In the genomic region with DNA sequence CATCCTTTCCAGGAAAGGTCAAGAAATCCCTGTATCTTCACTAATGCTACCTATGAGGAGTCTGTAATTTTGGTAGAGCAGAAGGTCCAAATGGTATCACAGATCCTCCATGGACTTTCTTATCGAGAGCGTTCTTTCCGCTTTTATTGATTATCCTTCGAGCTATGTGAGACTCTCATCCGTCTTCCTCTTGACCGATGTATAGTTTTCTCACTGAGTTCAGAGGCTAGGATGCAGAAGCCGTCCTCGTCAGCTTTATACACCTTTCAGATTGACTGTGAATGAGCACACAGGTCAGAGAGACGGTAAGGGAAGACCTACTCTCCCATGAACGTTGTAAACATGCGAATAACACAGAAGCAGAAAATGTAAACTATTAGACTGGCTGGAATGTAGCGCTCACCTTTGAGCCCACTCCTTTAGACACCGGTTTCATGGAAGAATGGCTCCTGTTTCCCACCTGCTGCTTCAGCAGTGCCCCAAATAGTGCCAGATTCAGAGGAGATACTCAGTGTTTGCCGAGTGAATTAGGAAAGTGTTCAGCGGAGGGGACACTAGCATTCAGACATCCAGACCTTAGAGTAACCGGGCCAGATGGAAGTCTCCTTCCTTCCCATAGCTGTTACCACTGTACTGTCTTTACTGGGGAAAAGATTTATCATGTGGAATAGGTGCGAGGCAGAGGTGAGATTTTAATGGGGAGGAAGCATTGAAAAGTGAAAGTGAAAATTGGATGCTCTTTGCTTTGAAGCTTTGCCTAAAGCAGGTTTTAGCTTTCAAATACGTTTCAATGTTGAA, we compare ENCODE assay signal across 11 mouse cellular contexts. TPM values are rescaled to one million over a fixed set of nuclear protein-coding genes. Genes with fewer than 3 reads are reported as not detected.
DNase-seq lines count a peak whose midpoint lies in the region; ATAC-seq and TF ChIP-seq lines count a peak whose summit lies in the region.
"Had no signal": no experiment of that assay in that cellular context is flagged by ENCODE, and none has a peak within 500 bp of the region (broad histone marks: within the 10 kb centered on the region; RNA-seq: fewer than 3 reads in every experiment).

No protein-coding gene starts in this region.

- peak overlapping the region; percentile 13 for H3K4me2 ChIP-seq in limb, embryonic 15.5 days
- no peak overlapping the region for H3K4me2 ChIP-seq in midbrain, embryonic 13.5 days (replicated peaks)
- H3K4me2 ChIP-seq: midbrain, embryonic 12.5 days had no signal

- H3K27me3 ChIP-seq in heart, adult 2 months (ENCODE audit: control insufficient read depth, insufficient read depth, low read length), result no peaks in the 10 kb centered on the region
- H3K27me3 ChIP-seq in spleen, adult 2 months (ENCODE audit: control insufficient read depth, insufficient read depth, low read length), result no peaks in the 10 kb centered on the region
- no peaks in the 10 kb centered on the region for H3K27me3 ChIP-seq in limb, embryonic 15.5 days
- H3K27me3 ChIP-seq in midbrain, embryonic 13.5 days, result no peaks in the 10 kb centered on the region
- H3K27me3 ChIP-seq: midbrain, embryonic 12.5 days had no signal

- TF ChIP-seq EP300 in heart, adult 2 months (IDR thresholded peaks at IDR 0.05; ENCODE audit: insufficient read depth, low read depth, low read length), result no peak

- peak overlapping the region; percentile 77 for H3K27ac ChIP-seq in heart, adult 2 months
- peak overlapping the region; percentile 88 for H3K27ac ChIP-seq in spleen, adult 2 months (ENCODE audit: insufficient read depth, low read length)
- no peak overlapping the region; the same call in 1 of the 2 replicates for H3K27ac ChIP-seq in limb, embryonic 15.5 days
- no peak overlapping the region for H3K27ac ChIP-seq in midbrain, embryonic 13.5 days
- H3K27ac ChIP-seq: midbrain, embryonic 12.5 days had no signal

- no peaks in the 10 kb centered on the region for H3K36me3 ChIP-seq in heart, adult 2 months (ENCODE audit: control insufficient read depth, insufficient read depth, low read length)
- peaks cover 16% of the 10 kb centered on the region for H3K36me3 ChIP-seq in spleen, adult 2 months (ENCODE audit: control insufficient read depth, insufficient read depth, low read length)
- H3K36me3 ChIP-seq in limb, embryonic 15.5 days, result no peaks in the 10 kb centered on the region
- no peaks in the 10 kb centered on the region for H3K36me3 ChIP-seq in midbrain, embryonic 13.5 days
- H3K36me3 ChIP-seq: midbrain, embryonic 12.5 days had no signal

- no peak for TF ChIP-seq CTCF in heart, adult 2 months (IDR thresholded peaks at IDR 0.05)
- no peak for TF ChIP-seq CTCF in spleen, adult 2 months (IDR thresholded peaks at IDR 0.05; ENCODE audit: extremely low read depth, insufficient read depth, insufficient read length, insufficient replicate concordance)

- ATAC-seq in limb, embryonic 15.5 days (ENCODE audit: insufficient number of reproducible peaks, low FRiP score, low TSS enrichment, low read depth), result no peak
- ATAC-seq in midbrain, embryonic 13.5 days, result no peak

- H3K79me2 ChIP-seq in heart, adult 2 months (replicated peaks; ENCODE audit: control insufficient read depth, insufficient read depth, low read length), result no peaks in the 10 kb centered on the region

- intact Hi-C loops in heart, adult 2 months (cut with DNase I), result loop anchor here (5.0 kb wide), 2 partner anchors 46 to 436 kb away; a partner anchor contains a TSS
- intact Hi-C loops in heart, postnatal 36 days (cut with DNase I), result loop anchor here (5.0 kb wide), 1 partner anchor 46 kb away; no protein-coding TSS in a partner anchor

- DNase-seq in heart, adult 2 months, result peak in 1 of 2 experiments; percentile 24
- no peak for DNase-seq in heart, postnatal 36 days
- no peak for DNase-seq in spleen, adult 2 months (ENCODE audit: low read depth in 1 of 2, low spot score in 2 of 2)
- no peak for DNase-seq in spleen, postnatal 10 days (ENCODE audit: low spot score in 2 of 2)
- peak; percentile 38 for DNase-seq in thymus, postnatal 4 days
- DNase-seq in kidney, postnatal 36 days, result no peak

- WGBS in heart, adult 2 months, result 71% methylated on average over 18 of the region's 18 CpGs
- WGBS in spleen, adult 2 months, result 31% methylated on average over 18 of the region's 18 CpGs
- WGBS in limb, embryonic 15.5 days, result 73% methylated on average over 18 of the region's 18 CpGs
- WGBS in midbrain, embryonic 13.5 days, result 84% methylated on average over 18 of the region's 18 CpGs

- peak overlapping the region; percentile 52 for H3K9ac ChIP-seq in heart, adult 2 months (ENCODE audit: low read depth, low read length)
- no peak overlapping the region for H3K9ac ChIP-seq in limb, embryonic 15.5 days
- H3K9ac ChIP-seq in midbrain, embryonic 13.5 days (replicated peaks), result no peak overlapping the region
- H3K9ac ChIP-seq: midbrain, embryonic 12.5 days had no signal

- H3K4me3 ChIP-seq in heart, adult 2 months, result peak overlapping the region; percentile 37
- H3K4me3 ChIP-seq in spleen, adult 2 months (ENCODE audit: extremely low read depth, insufficient read depth, insufficient read length), result peak overlapping the region; percentile 67
- 0 out of 2 replicates have a peak overlapping the region, but pooled peaks have one; percentile 0 for H3K4me3 ChIP-seq in limb, embryonic 15.5 days
- H3K4me3 ChIP-seq in midbrain, embryonic 13.5 days (replicated peaks), result no peak overlapping the region
- H3K4me3 ChIP-seq: midbrain, embryonic 12.5 days had no signal

- no peaks in the 10 kb centered on the region for H3K9me3 ChIP-seq in limb, embryonic 15.5 days
- H3K9me3 ChIP-seq in midbrain, embryonic 13.5 days, result no peaks in the 10 kb centered on the region
- H3K9me3 ChIP-seq: midbrain, embryonic 12.5 days had no signal

- no peak for TF ChIP-seq POLR2A in heart, adult 2 months (IDR thresholded peaks at IDR 0.05; ENCODE audit: insufficient read depth, low read depth, low read length)
- no peak for TF ChIP-seq POLR2A in spleen, adult 2 months (IDR thresholded peaks at IDR 0.05; ENCODE audit: low read depth, low read length)

- peaks cover 1% of the 10 kb centered on the region for H3K4me1 ChIP-seq in heart, adult 2 months (ENCODE audit: control insufficient read depth, insufficient read depth, low read length)
- H3K4me1 ChIP-seq in spleen, adult 2 months (ENCODE audit: control insufficient read depth, insufficient read depth, insufficient read length), result peaks cover 2% of the 10 kb centered on the region; the same call in 1 of the 2 replicates
- peaks cover 5% of the 10 kb centered on the region; the same call in 1 of the 2 replicates for H3K4me1 ChIP-seq in limb, embryonic 15.5 days
- H3K4me1 ChIP-seq in midbrain, embryonic 13.5 days (replicated peaks), result peaks cover 13% of the 10 kb centered on the region; the same call in 1 of the 2 replicates

RNA-seq across cellular contexts. Expression of a gene that starts 4.2 kb away (rescaled TPM):
- 1 to 10 TPM; 1.8 to 5.4 TPM for total RNA-seq in heart, adult 2 months (2021)
- polyA plus RNA-seq in heart, adult 2 months (2012; rRNA removed), result 4.3 and 5.2 TPM in 2 replicates
- 1 to 10 TPM; 2.3 to 3.3 TPM for total RNA-seq in heart, postnatal 36 days (2021)
- 10.4 and 11.0 TPM in 2 replicates for polyA plus RNA-seq in spleen, adult 2 months (2012; rRNA removed)
- 0.31 and 0.36 TPM in 2 replicates for polyA plus RNA-seq in limb, embryonic 15.5 days (2015; fragmentation: Nextera tagmentation; extraction: Ambion mirVana)
- 0.27 and 0.70 TPM in 2 replicates for polyA plus RNA-seq in midbrain, embryonic 13.5 days (2015; fragmentation: Nextera tagmentation; extraction: Ambion mirVana)

RNA-seq across cellular contexts. Expression of a gene that starts 4.3 kb away (rescaled TPM):
- total RNA-seq in heart, adult 2 months (2021), result 10 to 100 TPM; 22.9 to 28.1 TPM
- 29.9 and 36.4 TPM in 2 replicates for polyA plus RNA-seq in heart, adult 2 months (2012; rRNA removed)
- 10 to 100 TPM; 26.6 to 27.9 TPM for total RNA-seq in heart, postnatal 36 days (2021)
- polyA plus RNA-seq in spleen, adult 2 months (2012; rRNA removed), result 55.6 and 63.9 TPM in 2 replicates
- 70.3 and 72.3 TPM in 2 replicates for polyA plus RNA-seq in limb, embryonic 15.5 days (2015; fragmentation: Nextera tagmentation; extraction: Ambion mirVana)
- polyA plus RNA-seq in midbrain, embryonic 13.5 days (2015; fragmentation: Nextera tagmentation; extraction: Ambion mirVana), result 93.9 and 97.1 TPM in 2 replicates

RNA-seq across cellular contexts. Expression of a gene that starts 37.0 kb away (rescaled TPM):
- not detected for total RNA-seq in heart, adult 2 months (2021)
- polyA plus RNA-seq in heart, adult 2 months (2012; rRNA removed), result not detected in 2 replicates
- not detected for total RNA-seq in heart, postnatal 36 days (2021)
- not detected in 2 replicates for polyA plus RNA-seq in spleen, adult 2 months (2012; rRNA removed)
- polyA plus RNA-seq in limb, embryonic 15.5 days (2015; fragmentation: Nextera tagmentation; extraction: Ambion mirVana), result 0.14 and 0.57 TPM in 2 replicates
- 0.58 and 1.0 TPM in 2 replicates for polyA plus RNA-seq in midbrain, embryonic 13.5 days (2015; fragmentation: Nextera tagmentation; extraction: Ambion mirVana)
- total RNA-seq: adrenal gland, postnatal 14 days had no signal

RNA-seq across cellular contexts. Expression of a gene that starts 39.2 kb away (rescaled TPM):
- not detected for total RNA-seq in heart, adult 2 months (2021)
- 0.14 TPM in 1 of 2 replicates, not detected in the other for polyA plus RNA-seq in heart, adult 2 months (2012; rRNA removed)
- not detected for total RNA-seq in heart, postnatal 36 days (2021)
- polyA plus RNA-seq in spleen, adult 2 months (2012; rRNA removed), result 1.0 and 1.2 TPM in 2 replicates
- not detected in 2 replicates for polyA plus RNA-seq in limb, embryonic 15.5 days (2015; fragmentation: Nextera tagmentation; extraction: Ambion mirVana)
- polyA plus RNA-seq in midbrain, embryonic 13.5 days (2015; fragmentation: Nextera tagmentation; extraction: Ambion mirVana), result 0.09 TPM in 1 of 2 replicates, not detected in the other
- total RNA-seq: adrenal gland, postnatal 14 days; gastrocnemius, postnatal 4 days had no signal
- polyA plus RNA-seq: midbrain, embryonic 12.5 days had no signal

RNA-seq across cellular contexts. Expression of a gene that starts 46.3 kb away (rescaled TPM):
- total RNA-seq in heart, adult 2 months (2021), result under 1 TPM in 1 of 2 experiments, not detected in 1; 0.73 TPM
- polyA plus RNA-seq in heart, adult 2 months (2012; rRNA removed), result 0.26 and 0.39 TPM in 2 replicates
- not detected for total RNA-seq in heart, postnatal 36 days (2021)
- 1.5 and 2.1 TPM in 2 replicates for polyA plus RNA-seq in spleen, adult 2 months (2012; rRNA removed)
- 3.9 and 5.0 TPM in 2 replicates for polyA plus RNA-seq in limb, embryonic 15.5 days (2015; fragmentation: Nextera tagmentation; extraction: Ambion mirVana)
- 2.6 and 2.9 TPM in 2 replicates for polyA plus RNA-seq in midbrain, embryonic 13.5 days (2015; fragmentation: Nextera tagmentation; extraction: Ambion mirVana)

Comparison
In these comparisons a context has a peak if more than half of its experiments do, and no peak if none do; other contexts are left out.
1. H3K27ac ChIP-seq: peak in heart, adult 2 months (single experiment) and spleen, adult 2 months (single experiment); none in limb, embryonic 15.5 days (single experiment) and midbrain, embryonic 13.5 days (single experiment).